Mouse (Mus musculus): ENCODE data around the gene Cmbl. TPM values are rescaled to one million over a fixed set of nuclear protein-coding genes. Genes with fewer than 3 reads are reported as not detected.

The Cmbl gene
- polyA plus RNA-seq, 1 experiment from 2014 or later, result 1.3 TPM

DNA sequence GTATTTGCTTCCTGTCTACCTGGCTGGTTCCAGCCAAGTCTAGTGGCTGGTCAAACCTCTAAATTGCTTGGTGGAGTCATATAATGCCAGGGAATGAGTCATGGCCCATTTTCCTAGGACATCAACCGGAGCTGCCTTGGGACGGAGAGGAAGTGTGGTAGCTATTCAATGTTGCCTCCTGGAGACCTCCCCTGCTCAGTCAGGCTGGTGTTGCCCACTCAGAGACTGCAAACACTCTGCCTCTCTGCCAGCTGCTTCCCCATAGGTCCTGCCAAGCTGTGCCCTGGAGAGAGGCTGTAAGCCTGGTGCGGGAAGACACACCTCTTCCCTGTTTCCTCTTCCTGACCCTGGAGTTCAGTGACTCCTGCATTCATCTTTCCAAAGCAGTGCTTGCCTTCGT, 67.3 kb downstream of the Cmbl start:
- Histone ChIP-seq H3K9ac (ENCODE audit: low read depth, low read length) (no peak overlapping the region), H3K4me2 (replicated peaks; ENCODE audit: low read depth, low read length) (no peak overlapping the region), H3K36me3 (ENCODE audit: control insufficient read depth, insufficient read depth, low read length) (no peaks in the 10 kb centered on the region), H3K9me3 (ENCODE audit: control insufficient read depth, low read length) (no peaks in the 10 kb centered on the region), H3K27me3 (ENCODE audit: control insufficient read depth, insufficient read depth, low read length) (no peaks in the 10 kb centered on the region), H3K27ac (ENCODE audit: low read depth, low read length) (no peak overlapping the region), H3K4me3 (ENCODE audit: low read depth, low read length) (no peak overlapping the region), H3K4me1 (replicated peaks; ENCODE audit: control insufficient read depth, insufficient read depth, low read length) (no peaks in the 10 kb centered on the region)
- DNase-seq (ENCODE audit: low spot score) (no peak), ATAC-seq (ENCODE audit: low FRiP score) (no peak)
- WGBS, result 94% methylated on average over 4 of the region's 4 CpGs

DNA sequence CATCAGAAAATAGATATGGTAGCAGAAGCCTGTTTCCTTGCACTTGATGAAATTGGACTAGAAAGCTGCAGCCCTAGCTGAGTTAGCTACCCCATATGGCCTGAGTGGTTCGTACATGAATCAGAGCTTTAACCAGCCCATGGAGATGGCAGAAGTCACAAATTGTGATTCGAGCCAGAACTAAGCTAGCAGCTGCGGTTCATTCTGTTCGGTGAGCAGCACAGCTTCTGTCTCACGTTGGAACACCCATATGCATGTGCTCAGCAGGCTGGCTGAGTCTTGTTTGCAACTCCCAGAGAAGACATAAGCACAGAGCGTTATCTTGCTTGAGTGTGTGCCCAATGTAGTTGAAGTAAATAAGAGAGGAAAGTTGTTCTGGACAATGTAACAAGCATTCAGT, 69.4 kb downstream of the Cmbl start:
- 87% methylated on average over 6 of the region's 6 CpGs for WGBS

DNA sequence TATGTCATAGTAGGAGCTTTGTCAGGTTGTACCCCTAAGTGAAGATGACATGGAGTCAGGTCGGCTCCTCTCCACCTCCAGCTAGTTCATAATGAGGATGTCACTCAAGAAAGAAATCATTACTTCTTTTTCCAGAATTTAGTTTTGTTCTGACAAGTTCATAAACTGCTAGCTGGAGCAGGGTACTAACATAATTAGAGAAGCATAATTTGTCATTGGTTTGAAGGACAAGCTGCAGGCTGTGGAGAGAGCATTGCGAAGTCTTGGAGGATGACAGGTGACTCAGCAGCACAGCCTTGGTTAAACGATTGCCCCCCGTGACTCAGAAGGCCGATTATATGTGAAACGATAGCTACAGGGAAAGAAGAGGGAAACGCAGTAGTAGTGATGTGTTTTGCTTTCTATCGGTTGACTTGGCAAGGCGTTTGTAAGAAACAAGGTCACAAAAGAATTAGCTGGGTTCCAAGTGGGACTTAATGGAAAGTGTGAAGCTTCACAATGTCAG, 71.0 kb downstream of the Cmbl start:
- no peaks in the 10 kb centered on the region for H3K4me1 ChIP-seq (replicated peaks; ENCODE audit: control insufficient read depth, insufficient read depth, low read length)
- no peak overlapping the region for H3K9ac ChIP-seq (ENCODE audit: low read depth, low read length)
- H3K9me3 ChIP-seq (ENCODE audit: control insufficient read depth, low read length), result no peaks in the 10 kb centered on the region
- H3K36me3 ChIP-seq (ENCODE audit: control insufficient read depth, insufficient read depth, low read length), result no peaks in the 10 kb centered on the region
- no peaks in the 10 kb centered on the region for H3K27me3 ChIP-seq (ENCODE audit: control insufficient read depth, insufficient read depth, low read length)
- ATAC-seq (ENCODE audit: low FRiP score) (no peak), DNase-seq (ENCODE audit: low spot score) (no peak)
- no peak overlapping the region for H3K27ac ChIP-seq (ENCODE audit: low read depth, low read length)
- H3K4me3 ChIP-seq (ENCODE audit: low read depth, low read length), result no peak overlapping the region
- whole genome bisulfite sequencing, result 90% methylated on average over 9 of the region's 9 CpGs
- H3K4me2 ChIP-seq (replicated peaks; ENCODE audit: low read depth, low read length), result no peak overlapping the region

More for the DNA sequence above, 69.4 kb downstream of the Cmbl start:
- Histone ChIP-seq H3K9me3 (ENCODE audit: control insufficient read depth, low read length) (no peaks in the 10 kb centered on the region), H3K27ac (ENCODE audit: low read depth, low read length) (no peak overlapping the region), H3K4me2 (replicated peaks; ENCODE audit: low read depth, low read length) (no peak overlapping the region), H3K27me3 (ENCODE audit: control insufficient read depth, insufficient read depth, low read length) (no peaks in the 10 kb centered on the region), H3K36me3 (ENCODE audit: control insufficient read depth, insufficient read depth, low read length) (no peaks in the 10 kb centered on the region), H3K4me3 (ENCODE audit: low read depth, low read length) (no peak overlapping the region), H3K9ac (ENCODE audit: low read depth, low read length) (no peak overlapping the region), H3K4me1 (replicated peaks; ENCODE audit: control insufficient read depth, insufficient read depth, low read length) (no peaks in the 10 kb centered on the region)
- ATAC-seq (ENCODE audit: low FRiP score), result no peak
- no peak for DNase-seq (ENCODE audit: low spot score)

Other genes starting within 250 kb of the Cmbl start
- 0.22 and 0.31 TPM in 2 replicates for gene Ankrd33b, start 197.7 kb upstream of the Cmbl start, polyA plus RNA-seq (2014; fragmentation: Nextera tagmentation; extraction: Ambion mirVana)
- 2.7 and 3.2 TPM in 2 replicates for gene Ropn1l, start 111.7 kb upstream of the Cmbl start, polyA plus RNA-seq (2014; fragmentation: Nextera tagmentation; extraction: Ambion mirVana)
- 46.3 and 49.2 TPM in 2 replicates for gene March6, start 34.3 kb upstream of the Cmbl start, polyA plus RNA-seq (2014; fragmentation: Nextera tagmentation; extraction: Ambion mirVana)
- 721 and 746 TPM in 2 replicates for gene Cct5, start 36.4 kb downstream of the Cmbl start, polyA plus RNA-seq (2014; fragmentation: Nextera tagmentation; extraction: Ambion mirVana)
- 14.7 and 15.6 TPM in 2 replicates for gene Fam173b, start 36.5 kb downstream of the Cmbl start, polyA plus RNA-seq (2014; fragmentation: Nextera tagmentation; extraction: Ambion mirVana)

Measured in hindbrain, embryonic 11.5 days (tissue).